Mouse (Mus musculus) stomach, postnatal 0 days (tissue): ENCODE results near the gene Tipin. TPM values are rescaled to one million over a fixed set of nuclear protein-coding genes. Genes with fewer than 3 reads are reported as not detected.

Experiments used
- ATAC-seq: fragments of 200-750 bp; cut with Nextera tagmentation; 2 replicates; pipeline ENCODE4 v1.8.0; 2017; ENCODE audit not compliant: low FRiP score, low TSS enrichment
- DNase-seq: peaks from one replicate; pipeline ENCODE4 v3.0.0-alpha.2; 2016; ENCODE audit warnings: low spot score
- H3K27ac ChIP-seq: fragments of 300-500 bp; sonication (generic); replicated peaks from 2 replicates; pipeline ENCODE4 v1.5.1; 2014; ENCODE audit warnings: mild to moderate bottlenecking, control low read depth
- H3K27me3 ChIP-seq: fragments of 300-500 bp; sonication (generic); 2 replicates; pipeline ENCODE4 v1.6.1; 2014; ENCODE audit warnings: low read length; ENCODE audit not compliant: control insufficient read depth, insufficient read depth
- H3K36me3 ChIP-seq: fragments of 300-500 bp; sonication (generic); 2 replicates; pipeline ENCODE4 v1.6.1; 2014; ENCODE audit warnings: low read length, mixed read lengths; ENCODE audit not compliant: control insufficient read depth, insufficient read depth
- H3K4me1 ChIP-seq: fragments of 300-500 bp; sonication (generic); replicated peaks from 2 replicates; pipeline ENCODE4 v1.6.1; 2014; ENCODE audit warnings: antibody characterized with exemption; ENCODE audit not compliant: control insufficient read depth, insufficient read depth
- H3K4me2 ChIP-seq: fragments of 300-500 bp; sonication (generic); replicated peaks from 2 replicates; pipeline ENCODE4 v1.6.1; 2014; ENCODE audit warnings: low read depth, mild to moderate bottlenecking, control low read depth, moderate library complexity
- H3K4me3 ChIP-seq: fragments of 300-500 bp; sonication (generic); 2 replicates; pipeline ENCODE4 v1.5.1; 2014; ENCODE audit warnings: low read depth, low read length, control low read depth
- H3K9ac ChIP-seq: fragments of 300-500 bp; sonication (generic); 2 replicates; pipeline ENCODE4 v1.6.1; 2014; ENCODE audit warnings: mild to moderate bottlenecking, low read length, control low read depth, mixed read lengths
- H3K9me3 ChIP-seq: fragments of 300-500 bp; sonication (generic); 2 replicates; pipeline ENCODE4 v1.6.1; 2016; ENCODE audit warnings: low read length; ENCODE audit not compliant: control insufficient read depth
- CTCF ChIP-seq: IDR thresholded peaks from 2 replicates; pipeline ENCODE4 v1.5.1; 2016; ENCODE audit warnings: antibody characterized with exemption, low read depth, mild to moderate bottlenecking, moderate library complexity
- EP300 ChIP-seq: optimal IDR thresholded peaks from 2 replicates; pipeline ENCODE3; 2016; ENCODE audit warnings: antibody characterized with exemption
- WGBS: fragments of 180-500 bp; shearing (Covaris S2); extraction: QIAGEN DNeasy Blood & Tissue Kit; methylation state at CpG from one replicate; pipeline ENCODE4 v1.1.7; 2014; 5-methylcytosine and 5-hydroxymethylcytosine counted together
- polyA plus RNA-seq: library from polyadenylated mRNA; unstranded; fragments of >200 nt; fragmentation: Nextera tagmentation; extraction: Ambion mirVana; gene quantifications from 2 replicates; pipeline ENCODE4 v1.2.1, GENCODE M21; 2015

The Tipin gene
- polyA plus RNA-seq, result 81.1 and 85.7 TPM in 2 replicates

- peak within 1 kb of the TSS; percentile 81 for H3K27ac ChIP-seq
- no peaks in the 10 kb centered on the region for H3K36me3 ChIP-seq
- H3K9ac ChIP-seq, result peak within 1 kb of the TSS; percentile 82
- WGBS, result under 1% methylated on average over 46 of the region's 46 CpGs
- no peak for TF ChIP-seq CTCF
- TF ChIP-seq EP300, result peak; percentile 99
- ATAC-seq (peak; percentile 96), DNase-seq (peak; percentile 96)
- H3K4me2 ChIP-seq, result peak within 1 kb of the TSS; percentile 63
- H3K4me1 ChIP-seq, result no peaks in the 10 kb centered on the region
- H3K9me3 ChIP-seq, result no peaks in the 10 kb centered on the region
- no peaks in the 10 kb centered on the region for H3K27me3 ChIP-seq
- H3K4me3 ChIP-seq, result peak within 1 kb of the TSS; percentile 71
Observed at GRCm38 (mm10) chr9:64281105-64281780, at the start of gene Tipin. Gene Tipin, plus strand, starts transcription at chr9:64281581.

- Histone ChIP-seq H3K4me1 (no peaks in the 10 kb centered on the region), H3K4me2 (no peak overlapping the region), H3K27me3 (no peaks in the 10 kb centered on the region), H3K27ac (peak overlapping the region; percentile 74), H3K9ac (no peak overlapping the region), H3K9me3 (no peaks in the 10 kb centered on the region), H3K36me3 (no peaks in the 10 kb centered on the region), H3K4me3 (no peak overlapping the region)
- 63% methylated on average over 3 of the region's 3 CpGs for WGBS
- TF ChIP-seq EP300 (no peak), CTCF (no peak)
- DNase-seq (no peak), ATAC-seq (no peak)
Observed at GRCm38 (mm10) chr9:64231674-64232073, 49.7 kb upstream of the Tipin start.

GRCm38 (mm10) chr9:64232257-64232957, 49.0 kb upstream of the Tipin start:
- H3K4me2 ChIP-seq, result no peak overlapping the region
- 49% methylated on average over 9 of the region's 9 CpGs for WGBS
- no peaks in the 10 kb centered on the region for H3K9me3 ChIP-seq
- no peaks in the 10 kb centered on the region for H3K36me3 ChIP-seq
- DNase-seq, result no peak
- H3K27ac ChIP-seq, result peak overlapping the region; percentile 74
- no peaks in the 10 kb centered on the region for H3K27me3 ChIP-seq
- no peak overlapping the region for H3K4me3 ChIP-seq
- no peak overlapping the region for H3K9ac ChIP-seq
- no peak for TF ChIP-seq EP300
- no peak for TF ChIP-seq CTCF
- no peaks in the 10 kb centered on the region for H3K4me1 ChIP-seq
- ATAC-seq, result no peak

- H3K27ac ChIP-seq, result peak overlapping the region; percentile 19
- no peaks in the 10 kb centered on the region for H3K4me1 ChIP-seq
- no peak overlapping the region for H3K4me2 ChIP-seq
- no peaks in the 10 kb centered on the region for H3K9me3 ChIP-seq
- no peak overlapping the region for H3K9ac ChIP-seq
- H3K4me3 ChIP-seq, result no peak overlapping the region
- no peaks in the 10 kb centered on the region for H3K27me3 ChIP-seq
- WGBS, result 40% methylated on average over 5 of the region's 5 CpGs
- no peaks in the 10 kb centered on the region for H3K36me3 ChIP-seq
- no peak for DNase-seq
- TF ChIP-seq EP300 (no peak), CTCF (no peak)
- ATAC-seq, result no peak; the same call in 1 of the 2 replicates
Observed at GRCm38 (mm10) chr9:64233656-64234055, 47.7 kb upstream of the Tipin start.

GRCm38 (mm10) chr9:64234768-64235435, 46.5 kb upstream of the Tipin start, which contains the start of gene Uchl4:
Gene Uchl4, plus strand, starts transcription at chr9:64235201.
- 85% methylated on average over 8 of the region's 8 CpGs for WGBS
- Histone ChIP-seq H3K4me2 (no peak within 1 kb of the TSS), H3K4me3 (no peak within 1 kb of the TSS), H3K36me3 (no peaks in the 10 kb centered on the region), H3K27ac (peak within 1 kb of the TSS; percentile 19), H3K4me1 (no peaks in the 10 kb centered on the region), H3K9ac (no peak within 1 kb of the TSS), H3K27me3 (no peaks in the 10 kb centered on the region), H3K9me3 (no peaks in the 10 kb centered on the region)
- DNase-seq (no peak), ATAC-seq (no peak)
- TF ChIP-seq EP300, result no peak
- TF ChIP-seq CTCF, result no peak
